Mouse (Mus musculus) thymus, postnatal 25 days (tissue): ENCODE data around the gene Mdm2.
"Not testable (repeated sequence)": the region's sequence is repeated elsewhere in the genome, so short reads cannot be mapped to it uniquely, and the experiment has no call there.

ENCODE experiments used
- DNase-seq: peaks from one replicate; pipeline ENCODE4 v3.0.0; 2022

Mdm2 gene

GRCm38 (mm10) chr10:117731244-117732101, 20.9 kb upstream of the Mdm2 start:
- peak; percentile 76 for DNase-seq

- DNase-seq: no peak
Measured at GRCm38 (mm10) chr10:117730637-117731203, 20.2 kb upstream of the Mdm2 start.

GRCm38 (mm10) chr10:117730140-117730539, 19.6 kb upstream of the Mdm2 start:
- no peak for DNase-seq

- DNase-seq: no peak
Measured at GRCm38 (mm10) chr10:117729139-117729814, 18.7 kb upstream of the Mdm2 start.

GRCm38 (mm10) chr10:117728574-117728973, 18.0 kb upstream of the Mdm2 start:
- DNase-seq: no peak

- no peak for DNase-seq
Measured at GRCm38 (mm10) chr10:117727518-117728110, 17.1 kb upstream of the Mdm2 start.

DNA sequence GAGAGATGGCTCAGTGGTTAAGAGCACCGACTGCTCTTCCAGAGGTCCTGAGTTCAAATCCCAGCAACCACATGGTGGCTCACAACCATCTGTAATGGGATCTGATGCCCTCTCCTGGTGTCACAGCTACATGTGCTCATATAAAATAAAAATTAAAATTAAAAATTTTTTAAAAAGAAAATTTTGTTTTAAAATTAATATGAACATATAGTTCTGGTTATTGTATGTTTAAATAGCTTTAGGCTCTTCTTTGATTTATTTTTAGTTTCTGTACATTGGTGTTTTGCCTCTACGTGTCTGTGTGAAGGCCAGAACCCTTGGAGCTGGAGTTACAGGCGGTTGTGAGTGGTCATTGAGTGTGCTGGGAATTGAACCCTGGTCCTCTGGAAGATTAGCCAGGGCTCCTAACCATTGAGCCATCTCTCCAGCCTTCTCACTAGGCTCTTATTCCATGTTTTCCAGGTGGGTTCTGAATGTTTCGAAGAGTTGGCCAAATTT, 16.4 kb upstream of the Mdm2 start:
- no peak for DNase-seq

GRCm38 (mm10) chr10:117726350-117726749, 15.8 kb upstream of the Mdm2 start:
- DNase-seq: no peak

- DNase-seq: no peak
Measured at GRCm38 (mm10) chr10:117725671-117726070, 15.1 kb upstream of the Mdm2 start.

DNA sequence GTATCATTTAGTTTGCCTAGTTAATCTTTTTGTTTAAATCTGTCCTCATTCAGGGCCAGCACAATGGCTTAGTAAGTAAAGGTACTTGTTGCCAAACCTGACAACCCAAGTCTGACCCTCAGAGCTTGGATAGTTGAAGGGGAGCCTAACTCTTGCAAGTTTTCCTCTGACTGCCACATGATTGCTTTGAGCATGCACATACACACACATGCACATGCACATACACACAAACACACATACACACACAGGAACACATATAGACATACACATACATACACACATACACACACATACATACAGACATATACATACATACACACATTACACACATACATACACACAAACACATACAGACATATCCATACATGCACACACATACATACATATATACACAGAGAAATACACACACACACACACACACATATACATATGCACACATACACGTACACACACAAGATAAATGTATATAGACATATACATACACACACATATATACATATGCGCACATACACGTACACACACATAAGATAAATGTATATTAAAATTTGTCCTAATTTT, 14.3 kb upstream of the Mdm2 start:
- no peak for DNase-seq

GRCm38 (mm10) chr10:117724136-117724718, 13.7 kb upstream of the Mdm2 start:
- DNase-seq: no peak

DNA sequence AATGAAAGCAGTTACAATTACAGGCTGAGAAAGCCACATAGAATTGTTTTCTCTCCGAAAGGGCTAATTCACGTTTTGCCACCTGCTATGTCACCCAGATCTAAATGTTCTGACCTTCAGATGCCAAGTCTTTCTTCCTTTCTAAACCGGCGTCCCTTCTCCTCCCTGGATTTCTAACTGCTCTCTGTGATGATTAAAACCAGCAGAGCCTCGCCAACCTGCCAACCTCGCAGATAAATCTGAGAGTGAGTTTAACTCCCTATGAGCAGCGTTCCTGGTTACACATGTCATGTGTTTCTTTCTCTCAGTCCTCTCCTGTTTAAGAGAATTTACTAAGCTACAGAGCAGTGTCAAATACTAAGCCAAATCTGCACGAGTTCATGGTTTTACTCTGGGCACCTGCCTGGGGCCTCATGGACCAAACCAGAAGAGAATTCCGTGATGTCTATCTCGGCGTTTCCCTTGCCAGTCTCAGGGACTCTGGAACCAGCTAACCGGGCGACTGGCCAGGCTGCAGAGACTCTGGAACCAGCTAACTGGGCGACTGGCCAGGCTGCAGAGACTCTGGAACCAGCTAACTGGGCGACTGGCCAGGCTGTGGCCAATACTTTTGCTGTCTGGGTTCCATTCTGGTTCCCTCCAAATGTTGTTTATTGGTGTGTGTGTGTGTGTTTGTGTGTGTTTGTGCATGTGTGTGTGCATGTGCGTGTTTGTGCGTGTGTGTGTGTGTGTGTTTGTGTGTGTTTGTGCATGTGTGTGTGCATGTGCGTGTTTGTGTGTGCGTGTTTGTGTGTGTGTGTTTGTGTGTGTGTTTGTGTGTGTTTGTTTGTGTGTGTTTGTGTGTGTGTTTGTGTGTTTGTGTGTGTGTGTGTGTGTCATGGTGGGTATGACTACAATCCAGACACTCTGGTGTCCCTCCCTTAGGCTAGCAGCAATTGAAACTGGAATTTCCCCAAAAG, 7.9 kb upstream of the Mdm2 start:
- no peak for DNase-seq

DNA sequence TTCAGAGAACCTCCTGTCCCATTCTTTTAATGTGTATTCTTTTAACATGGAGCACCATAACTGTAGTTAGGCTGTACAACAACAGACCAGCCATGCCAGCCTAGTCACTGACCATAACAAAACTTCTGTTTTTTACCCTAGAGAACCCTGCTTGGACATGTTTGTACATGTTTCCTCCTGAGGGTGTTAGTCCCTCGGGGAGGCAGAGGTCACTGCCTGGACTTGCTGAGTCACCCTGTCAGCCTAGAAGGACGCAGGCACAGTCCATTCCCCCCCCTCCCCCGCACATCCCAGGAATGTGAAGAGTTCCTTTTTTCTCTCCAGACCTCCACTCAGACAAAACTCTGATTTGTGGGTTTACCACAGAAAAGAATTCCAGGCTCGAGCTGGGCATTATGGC, 7.0 kb upstream of the Mdm2 start:
- DNase-seq: no peak

GRCm38 (mm10) chr10:117716686-117717085, 6.1 kb upstream of the Mdm2 start:
- no peak for DNase-seq

DNA sequence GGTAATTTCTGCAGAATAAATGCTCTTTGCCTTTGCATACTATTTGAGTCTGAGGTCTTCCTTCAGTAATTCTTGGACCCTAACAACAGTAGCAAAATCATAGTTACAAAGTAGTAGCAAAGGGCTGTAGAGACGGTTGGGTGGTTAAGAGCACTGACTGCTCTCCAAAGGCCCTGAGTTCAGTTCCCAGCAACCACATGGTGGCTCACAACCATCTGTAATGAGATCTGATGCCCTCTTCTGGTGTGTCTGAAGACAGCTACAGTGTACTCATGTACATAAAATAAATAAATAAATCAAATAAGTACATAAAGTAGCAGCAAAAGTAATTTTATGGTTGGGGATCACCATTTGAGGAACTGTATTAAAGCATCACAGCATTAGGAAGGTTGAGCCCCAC, 5.1 kb upstream of the Mdm2 start:
- DNase-seq: not testable (repeated sequence)

- DNase-seq: no peak
Measured at GRCm38 (mm10) chr10:117714928-117715500, 4.5 kb upstream of the Mdm2 start.

DNA sequence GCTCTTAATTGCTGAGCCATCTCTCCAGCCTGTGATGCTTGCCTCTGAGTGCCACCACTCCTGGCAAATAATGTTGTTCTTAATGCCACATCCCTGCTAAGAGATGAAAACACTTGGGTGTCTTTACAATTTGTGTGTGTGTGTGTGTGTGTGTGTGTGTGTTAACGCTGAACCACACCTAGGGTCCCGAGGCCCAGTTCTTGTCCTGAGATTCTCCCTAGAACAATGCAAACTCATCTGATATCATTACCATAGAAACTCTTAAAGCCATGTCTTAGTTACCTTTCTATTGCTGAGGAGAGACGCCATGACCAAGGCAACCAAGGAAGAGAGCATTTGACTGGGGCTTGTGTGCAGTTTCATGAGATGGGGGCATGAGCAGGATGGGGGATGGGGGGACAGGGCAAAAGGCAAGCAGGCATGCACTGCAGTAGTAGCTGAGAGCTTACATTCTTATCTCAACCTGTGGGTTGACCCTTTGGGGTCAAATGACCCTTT, 3.5 kb upstream of the Mdm2 start:
- DNase-seq: no peak

GRCm38 (mm10) chr10:117713466-117713865, 2.9 kb upstream of the Mdm2 start:
- DNase-seq: no peak

DNA sequence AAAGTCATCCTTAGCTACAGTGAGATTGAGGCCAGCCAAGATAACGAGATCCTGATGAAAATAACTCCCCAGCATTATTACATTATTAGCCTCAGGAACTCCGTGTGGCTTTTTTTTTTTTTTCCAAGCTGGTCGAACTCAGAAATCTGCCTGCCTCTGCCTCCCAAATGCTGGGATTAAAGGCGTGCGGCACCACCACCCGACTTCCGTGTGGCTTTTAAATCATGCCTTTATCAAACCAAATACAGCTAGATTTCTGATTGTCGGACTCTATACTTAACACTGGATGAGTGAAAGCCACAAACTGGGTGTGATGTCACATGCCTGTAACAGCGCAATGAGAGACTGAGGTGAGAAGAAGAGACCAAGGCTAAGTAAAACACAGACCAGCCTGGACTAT, 2.3 kb upstream of the Mdm2 start:
- DNase-seq: no peak

DNA sequence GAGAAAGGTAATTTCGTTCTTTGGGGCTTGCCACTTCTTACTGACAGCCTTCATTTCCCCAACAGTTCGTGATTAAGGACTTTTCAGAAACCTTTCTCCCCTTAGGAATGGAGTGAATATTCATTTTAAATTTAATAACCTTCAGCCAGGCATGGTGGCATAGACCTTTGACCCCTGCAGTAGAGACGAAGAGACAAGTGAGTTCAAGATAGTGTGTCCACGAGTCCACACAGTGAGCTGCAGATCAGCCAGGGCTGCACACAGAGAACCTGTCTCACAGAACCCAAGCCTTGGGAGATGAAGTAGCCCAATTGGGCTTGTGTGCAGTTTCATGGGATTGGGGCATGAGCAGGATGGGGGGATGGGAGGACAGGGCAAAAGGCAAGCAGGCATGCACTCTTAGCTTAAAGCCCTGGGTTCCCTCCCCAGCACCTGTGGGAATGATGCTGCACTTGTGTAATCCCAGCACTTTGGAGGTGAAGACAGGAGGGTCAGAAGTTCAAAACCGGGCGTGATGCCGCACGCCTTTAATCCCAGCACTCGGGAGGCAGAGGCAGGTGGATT, 1.7 kb upstream of the Mdm2 start:
- no peak for DNase-seq

DNA sequence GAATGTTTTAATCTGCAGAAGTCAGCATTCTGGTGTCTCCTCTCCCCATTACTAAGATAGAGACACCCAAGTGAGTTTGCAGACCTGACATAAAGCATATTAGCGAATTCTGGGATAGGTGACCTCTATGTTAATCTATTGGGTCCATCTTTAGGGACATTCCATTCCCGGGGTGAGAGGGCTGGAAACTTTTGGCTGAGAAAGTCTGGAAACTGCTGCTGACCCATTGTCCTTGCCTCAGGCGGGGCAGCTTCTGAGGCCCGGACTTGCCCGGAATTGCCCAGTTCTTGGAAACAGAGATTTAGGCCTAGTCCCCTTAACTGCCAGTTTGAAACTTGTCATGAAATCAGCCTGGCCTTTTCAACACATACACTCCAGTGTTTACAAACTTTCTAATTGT, 850 bp upstream of the Mdm2 start:
- no peak for DNase-seq
